Mouse (Mus musculus) lung, postnatal 10 days (tissue): ENCODE measurements at regions not wholly inside any gene's neighbourhood (a gene's known extent, or its start where the extent isn't known, plus 50 kb on each side); places are given as distances from the start of the nearest gene placed in this dataset.

Source experiments
- DNase-seq: peaks from one replicate; pipeline ENCODE4 v3.0.0; 2021

GRCm38 (mm10) chr5:75880088-75880684 lies 98.1 kb downstream of the Kdr start:
- peak; percentile 18 for DNase-seq

GRCm38 (mm10) chr5:75878361-75878760 lies 99.9 kb downstream of the Kdr start:
- no peak for DNase-seq

GRCm38 (mm10) chr5:75877609-75877971 lies 100.7 kb downstream of the Kdr start:
- DNase-seq: no peak

- peak; percentile 32 for DNase-seq
Measured at GRCm38 (mm10) chr5:75876871-75877608, 101.2 kb downstream of the Kdr start.

- peak; percentile 88 for DNase-seq
Measured at GRCm38 (mm10) chr5:75871120-75871519, 107.1 kb downstream of the Kdr start.

GRCm38 (mm10) chr5:75870666-75871065 lies 107.6 kb downstream of the Kdr start:
- no peak for DNase-seq

- no peak for DNase-seq
Measured at GRCm38 (mm10) chr5:75869535-75869934, 108.7 kb downstream of the Kdr start.

- no peak for DNase-seq
Measured at GRCm38 (mm10) chr5:75865096-75865495, 113.2 kb downstream of the Kdr start.

- no peak for DNase-seq
Measured at GRCm38 (mm10) chr5:75863358-75863757, 114.9 kb downstream of the Kdr start.

- DNase-seq: peak; percentile 67
Measured at GRCm38 (mm10) chr5:75862630-75862991, 115.6 kb downstream of the Kdr start.

- no peak for DNase-seq
Measured at GRCm38 (mm10) chr5:75861916-75862629, 116.2 kb downstream of the Kdr start.

- DNase-seq: no peak
Measured at GRCm38 (mm10) chr5:75859316-75859836, 118.9 kb downstream of the Kdr start.

- DNase-seq: no peak
Measured at GRCm38 (mm10) chr5:75850855-75851254, 127.4 kb downstream of the Kdr start.

- no peak for DNase-seq
Measured at GRCm38 (mm10) chr5:75847966-75848365, 130.3 kb downstream of the Kdr start.

GRCm38 (mm10) chr5:75847341-75847740 lies 130.9 kb downstream of the Kdr start:
- DNase-seq: no peak

- DNase-seq: no peak
Measured at GRCm38 (mm10) chr5:75846016-75846415, 132.2 kb downstream of the Kdr start.

- DNase-seq: no peak
Measured at GRCm38 (mm10) chr5:75843807-75844206, 134.5 kb downstream of the Kdr start.

GRCm38 (mm10) chr5:75840421-75840820 lies 137.8 kb downstream of the Kdr start:
- no peak for DNase-seq

- peak; percentile 78 for DNase-seq
Measured at GRCm38 (mm10) chr5:75835556-75835961, 142.7 kb downstream of the Kdr start.

- DNase-seq: peak; percentile 66
Measured at GRCm38 (mm10) chr5:75834766-75835555, 143.3 kb downstream of the Kdr start.

- DNase-seq: no peak
Measured at GRCm38 (mm10) chr5:75832341-75832740, 145.9 kb downstream of the Kdr start.

GRCm38 (mm10) chr5:75829850-75830625 lies 148.2 kb downstream of the Kdr start:
- peak; percentile 40 for DNase-seq
